Mouse (Mus musculus): ENCODE measurements around the gene Fbxl3.

The Fbxl3 gene

GRCm38 (mm10) chr14:103099238-103099933 lies at the start of gene Fbxl3:
Gene Fbxl3 (minus strand): TSS chr14:103099566.
- DNase-seq (ENCODE audit: extremely low read depth, low read depth, low spot score): peak; percentile 76

DNA sequence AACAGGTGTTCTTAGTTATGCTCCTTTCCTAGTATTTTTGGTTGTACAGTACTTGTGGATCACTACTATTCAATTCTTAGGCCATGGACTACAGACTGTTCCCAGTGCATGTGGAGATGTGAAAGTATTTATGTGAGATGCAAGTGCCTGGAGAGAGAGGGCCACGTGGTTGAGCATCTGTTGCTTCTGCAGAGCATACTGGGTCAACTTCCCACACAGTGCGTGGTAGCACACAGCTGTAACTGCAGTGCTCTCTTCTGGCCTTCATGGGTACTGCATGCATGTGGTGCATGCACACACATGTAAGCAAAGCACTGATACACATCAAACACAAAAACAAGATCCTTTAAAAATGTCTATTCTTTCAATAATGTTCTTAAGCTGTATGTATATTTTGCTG lies 32.6 kb upstream of the Fbxl3 start:
- DNase-seq (ENCODE audit: extremely low read depth, low read depth, low spot score): no peak

- no peak for DNase-seq (ENCODE audit: extremely low read depth, low read depth, low spot score)
Observed at GRCm38 (mm10) chr14:103125756-103126155, 26.4 kb upstream of the Fbxl3 start.

- DNase-seq (ENCODE audit: extremely low read depth, low read depth, low spot score): no peak
Observed at GRCm38 (mm10) chr14:103114994-103115670, 15.8 kb upstream of the Fbxl3 start.

DNA sequence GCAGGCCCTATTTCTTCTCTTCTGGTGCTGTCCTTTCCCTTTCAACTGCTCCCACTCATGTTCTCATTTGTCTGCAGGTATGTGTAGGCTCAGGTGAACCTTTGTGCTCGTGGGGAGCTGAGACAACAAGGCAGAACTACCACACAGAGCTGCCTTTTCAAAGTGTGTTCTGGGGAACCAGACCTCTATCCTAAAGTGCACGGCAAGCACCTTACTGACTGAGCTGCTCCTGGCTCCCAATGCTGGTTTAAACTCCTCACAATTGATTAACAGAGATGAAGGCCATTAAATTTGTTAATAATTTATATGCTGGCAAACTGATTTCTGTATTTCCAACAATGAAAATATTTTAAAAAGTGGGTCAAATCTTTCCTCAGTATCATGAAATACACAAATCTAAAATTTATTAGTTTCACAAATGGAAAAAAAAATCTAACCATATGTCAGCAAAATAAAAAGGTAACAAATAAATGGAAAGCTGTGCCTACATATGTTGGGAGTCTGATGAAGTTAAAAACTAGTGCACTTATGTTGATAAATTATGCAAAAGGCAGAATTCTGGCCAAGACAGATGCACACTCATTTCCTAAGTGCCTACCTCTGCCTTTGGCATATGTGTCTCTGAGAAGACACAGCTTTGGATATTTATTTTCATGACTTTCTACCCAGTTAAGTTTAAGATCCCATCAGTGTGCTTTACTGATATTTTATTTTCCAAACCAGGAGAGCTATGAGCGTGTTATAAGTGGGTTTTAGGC lies 13.4 kb upstream of the Fbxl3 start:
- DNase-seq (ENCODE audit: extremely low read depth, low read depth, low spot score): no peak

GRCm38 (mm10) chr14:103109971-103110370 lies 10.6 kb upstream of the Fbxl3 start:
- no peak for DNase-seq (ENCODE audit: extremely low read depth, low read depth, low spot score)

- no peak for DNase-seq (ENCODE audit: extremely low read depth, low read depth, low spot score)
Observed at GRCm38 (mm10) chr14:103106301-103106700, 6.9 kb upstream of the Fbxl3 start.

DNA sequence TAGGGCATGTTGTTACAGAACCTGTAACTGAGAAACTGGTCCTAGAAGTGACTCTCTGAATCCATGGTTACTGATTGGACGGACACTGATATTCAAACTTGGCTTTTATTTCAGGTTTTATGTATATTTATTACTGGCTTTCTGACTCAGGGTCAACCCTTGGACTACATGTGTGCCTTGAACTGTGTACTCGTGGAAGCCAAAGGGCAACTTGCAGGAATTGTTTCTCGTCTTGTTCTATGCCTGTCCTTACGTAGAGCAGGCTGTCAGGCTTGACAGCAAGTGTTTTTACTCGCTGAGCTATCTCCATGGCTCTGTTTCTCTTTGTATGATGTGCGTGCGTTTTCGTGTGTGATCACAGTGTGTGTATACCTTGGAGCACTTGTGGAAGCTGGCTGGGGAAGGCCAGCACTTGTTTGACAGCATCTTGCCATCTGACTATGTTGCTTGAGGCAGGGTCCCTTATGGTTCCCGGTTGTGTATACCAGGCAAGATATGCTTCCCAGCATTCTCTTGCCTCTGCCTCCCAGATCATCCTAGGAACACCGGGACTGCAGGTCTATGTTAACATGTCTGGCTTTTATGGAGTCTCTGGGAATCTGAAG lies 3.5 kb upstream of the Fbxl3 start:
- no peak for DNase-seq (ENCODE audit: extremely low read depth, low read depth, low spot score)

- DNase-seq (ENCODE audit: extremely low read depth, low read depth, low spot score): no peak
Observed at GRCm38 (mm10) chr14:103102246-103102645, 2.9 kb upstream of the Fbxl3 start.

DNA sequence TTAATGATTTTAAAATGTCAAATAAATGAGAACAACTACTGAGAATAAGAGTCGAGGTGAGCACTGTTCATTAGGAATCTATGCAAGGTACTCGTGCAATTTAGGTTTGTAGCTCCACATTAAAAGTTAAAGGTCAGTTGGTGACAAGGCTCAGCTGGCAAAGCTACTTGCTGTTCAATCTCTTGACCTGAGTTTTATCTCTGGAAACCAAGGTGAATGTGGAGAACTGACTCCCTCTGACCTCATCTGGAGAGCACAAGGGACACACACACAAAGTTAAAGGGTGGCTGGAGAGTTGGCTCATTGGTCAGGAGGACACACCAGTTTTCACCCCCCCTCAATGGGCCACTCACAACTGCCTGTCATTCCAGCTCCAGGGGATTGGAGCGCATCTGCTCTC lies 1.8 kb upstream of the Fbxl3 start:
- DNase-seq (ENCODE audit: extremely low read depth, low read depth, low spot score): no peak

GRCm38 (mm10) chr14:103100296-103100695 lies 930 bp upstream of the Fbxl3 start:
- no peak for DNase-seq (ENCODE audit: extremely low read depth, low read depth, low spot score)

- no peak for DNase-seq (ENCODE audit: extremely low read depth, low read depth, low spot score)
Observed at GRCm38 (mm10) chr14:103098587-103099235, 655 bp downstream of the Fbxl3 start.

- DNase-seq (ENCODE audit: extremely low read depth, low read depth, low spot score): no peak
Observed at GRCm38 (mm10) chr14:103098213-103098586, 1.2 kb downstream of the Fbxl3 start.

GRCm38 (mm10) chr14:103096621-103097020 lies 2.7 kb downstream of the Fbxl3 start:
- DNase-seq (ENCODE audit: extremely low read depth, low read depth, low spot score): no peak

DNA sequence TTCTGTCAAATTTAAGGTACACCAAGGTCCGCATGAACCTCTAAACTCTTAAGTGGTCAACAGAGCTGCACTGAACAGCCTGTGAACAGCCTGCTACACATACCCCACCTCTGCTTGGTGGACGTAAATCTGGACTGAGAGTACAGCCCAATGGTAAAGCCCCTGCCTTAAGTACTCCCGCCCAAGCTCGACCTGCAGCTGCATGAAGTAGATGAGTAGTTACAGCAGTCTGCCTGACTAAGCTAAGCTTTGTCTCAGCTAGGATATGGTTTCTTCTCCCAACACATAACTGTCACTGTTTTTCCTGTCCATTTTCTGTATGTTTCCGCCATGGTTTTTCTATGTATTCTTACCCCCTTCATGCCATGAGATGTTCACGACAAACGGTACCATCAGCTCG lies 3.5 kb downstream of the Fbxl3 start:
- no peak for DNase-seq (ENCODE audit: extremely low read depth, low read depth, low spot score)

DNA sequence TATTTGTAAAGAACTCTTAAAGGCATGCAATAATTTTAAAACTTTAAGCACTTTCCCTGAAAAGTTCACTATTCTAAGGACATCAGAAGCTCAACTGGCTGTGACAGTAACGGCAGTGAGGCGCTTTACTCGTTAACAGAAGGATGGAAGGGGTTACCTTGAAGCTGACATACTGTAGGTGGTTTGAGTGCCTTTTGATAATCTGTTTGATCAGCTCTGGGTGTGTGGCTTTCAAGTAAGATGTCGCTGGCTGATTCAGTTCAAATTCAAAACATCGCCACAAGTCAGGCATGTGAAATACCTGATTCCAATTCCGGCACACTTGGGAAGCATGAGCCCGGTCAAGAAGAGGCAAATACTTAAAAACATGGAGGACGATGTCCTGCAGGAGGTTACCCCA lies 4.3 kb downstream of the Fbxl3 start:
- DNase-seq (ENCODE audit: extremely low read depth, low read depth, low spot score): no peak

GRCm38 (mm10) chr14:103093670-103094069 lies 5.7 kb downstream of the Fbxl3 start:
- no peak for DNase-seq (ENCODE audit: extremely low read depth, low read depth, low spot score)

- DNase-seq (ENCODE audit: extremely low read depth, low read depth, low spot score): no peak
Observed at GRCm38 (mm10) chr14:103093236-103093635, 6.1 kb downstream of the Fbxl3 start.

DNA sequence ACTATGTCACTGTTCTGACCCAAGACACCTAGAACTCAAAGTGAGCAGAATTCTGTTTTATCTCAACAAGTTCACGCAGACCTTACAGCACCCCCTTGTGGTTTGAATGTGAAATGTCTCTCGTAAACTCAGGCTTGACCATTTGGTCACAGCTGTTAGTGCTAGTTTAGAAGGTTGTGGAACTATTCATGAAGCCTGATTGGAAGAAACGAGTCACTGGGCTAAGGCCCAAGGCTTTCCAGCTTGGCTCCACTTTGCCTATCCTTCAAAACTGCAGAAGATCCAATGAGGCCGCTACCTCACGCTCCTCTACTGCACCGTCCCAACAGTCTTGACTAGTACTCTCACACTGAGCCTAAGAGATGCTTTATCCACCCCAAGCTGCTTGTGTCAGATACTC lies 10.7 kb downstream of the Fbxl3 start:
- DNase-seq (ENCODE audit: extremely low read depth, low read depth, low spot score): no peak

DNA sequence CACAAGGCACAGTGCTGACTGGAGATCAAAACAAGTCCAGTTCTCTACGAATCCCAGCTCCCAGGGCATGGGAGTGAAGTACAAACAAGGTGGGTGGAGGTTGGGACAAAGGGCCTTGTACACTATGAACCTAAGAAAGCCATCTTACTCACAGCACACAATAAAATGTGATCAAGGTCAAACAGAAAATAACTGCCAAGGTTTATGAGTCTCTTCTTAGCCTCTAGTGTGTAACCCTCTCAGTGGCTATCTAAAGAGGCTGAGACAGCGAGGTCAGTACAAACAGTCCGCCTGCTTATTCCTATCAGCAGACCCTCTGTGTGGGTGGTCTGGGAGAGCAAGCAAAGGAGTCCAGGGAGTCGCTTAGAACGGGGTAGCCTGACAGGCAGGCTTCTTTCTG lies 11.5 kb downstream of the Fbxl3 start:
- no peak for DNase-seq (ENCODE audit: extremely low read depth, low read depth, low spot score)

DNA sequence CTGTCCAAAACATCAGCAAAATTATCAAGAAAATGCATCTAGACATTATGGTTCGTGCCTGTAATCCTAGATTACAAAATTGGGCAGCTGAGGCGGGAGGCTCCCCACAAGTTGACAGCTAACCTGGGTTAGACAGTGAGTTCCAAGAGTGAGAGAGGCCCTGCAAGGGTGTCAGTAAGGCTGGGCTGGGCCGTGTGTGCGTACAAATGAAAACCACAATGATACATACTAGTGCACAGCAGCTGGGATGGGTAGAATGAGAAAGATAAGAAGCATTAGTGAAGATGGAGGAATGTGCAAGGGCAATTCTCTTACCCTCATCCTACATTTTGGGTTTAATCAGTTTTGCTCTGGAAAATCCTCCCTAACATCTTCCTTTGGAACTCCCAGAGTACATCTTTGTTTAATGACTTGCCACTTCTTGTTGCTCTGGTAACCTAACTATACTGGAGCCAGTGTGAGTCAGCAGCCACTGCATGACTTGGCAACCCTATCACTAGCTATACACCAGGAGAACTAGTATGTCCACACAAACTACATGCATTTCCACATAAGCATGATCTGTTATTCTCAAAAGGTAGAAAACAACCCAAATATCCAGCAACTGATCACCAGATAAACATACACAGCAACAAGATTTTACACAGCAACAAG lies 12.6 kb downstream of the Fbxl3 start:
- DNase-seq (ENCODE audit: extremely low read depth, low read depth, low spot score): no peak
